Mouse (Mus musculus) left cerebral cortex, adult 2 months (tissue): ENCODE results near the gene Trappc12. TPM values are rescaled to one million over a fixed set of nuclear protein-coding genes. Genes with fewer than 3 reads are reported as not detected.

Experiments
- DNase-seq, 2 experiments: peaks; one replicate each; pipeline ENCODE4 v3.0.0; 2021 to 2022; ENCODE audit warnings: low spot score in 2 of 2, mixed read lengths in 1 of 2; ENCODE audit errors: extremely low spot score in 1 of 2
- H3K27ac ChIP-seq: fragments of 200-600 bp; 2 replicates; pipeline ENCODE4 v1.8.1; 2022
- H3K4me3 ChIP-seq: fragments of 200-600 bp; 2 replicates; pipeline ENCODE4 v1.8.1; 2022
- CTCF ChIP-seq: fragments of 200-600 bp; IDR thresholded peaks from 2 replicates; pipeline ENCODE4 v1.8.1; 2022; ENCODE audit warnings: antibody characterized with exemption, mild to moderate bottlenecking, moderate library complexity
- intact Hi-C: fragments of 180-260 bp; cut with DNase I; formaldehyde crosslinking; loops from one replicate; pipeline ENCODE4 v1.15.1; 2025
- total RNA-seq, 2 experiments: library from RNA; stranded (reverse); gene quantifications; 2 replicates each; pipeline ENCODE4 v1.2.3; 2021

Trappc12 gene
- total RNA-seq, 2 experiments from 2014 or later, result 61.4 to 63.0 TPM

DNA sequence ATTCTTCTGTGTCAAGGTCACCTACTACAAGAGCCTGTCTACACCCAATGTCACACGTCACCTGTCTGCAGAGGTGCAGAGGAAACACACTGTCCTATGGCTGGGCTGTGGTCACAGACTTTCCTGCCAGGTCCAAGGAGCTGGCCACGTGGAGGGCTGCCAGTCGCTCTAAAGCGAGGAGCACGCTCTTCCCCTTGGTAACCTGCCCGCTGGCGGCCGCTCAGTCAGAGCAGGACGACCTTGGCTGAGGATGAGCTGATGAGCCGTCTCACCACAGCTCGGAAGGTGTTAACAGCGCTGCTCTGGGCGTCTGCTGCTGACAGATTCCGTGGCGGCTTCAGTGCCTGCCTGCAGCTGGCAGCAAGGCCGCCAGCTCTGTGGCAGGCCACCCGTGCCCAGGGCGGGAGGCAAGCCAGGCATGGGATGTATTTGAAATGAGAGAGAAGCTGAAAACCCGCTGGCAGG lies 49.7 kb downstream of the Trappc12 start:
- no peak for TF ChIP-seq CTCF
- DNase-seq, result peak; percentile 62 to 63
- intact Hi-C loops, result loop anchor here (2.0 to 5.0 kb wide), 4 partner anchors 52 to 832 kb away; partner anchors contain the start of genes Eipr1 and Trappc12
- Histone ChIP-seq H3K4me3 (no peak overlapping the region), H3K27ac (peak overlapping the region; percentile 89)

GRCm38 (mm10) chr12:28700101-28700511 lies 50.2 kb downstream of the Trappc12 start:
- no peak overlapping the region for H3K4me3 ChIP-seq

GRCm38 (mm10) chr12:28699656-28700055 lies 50.6 kb downstream of the Trappc12 start:
- Histone ChIP-seq H3K27ac (peak overlapping the region; percentile 89), H3K4me3 (no peak overlapping the region)
- peak; percentile 79 to 81 for DNase-seq
- peak; percentile 100 for TF ChIP-seq CTCF
- intact Hi-C loops, result loop anchor here (2.0 to 5.0 kb wide), 6 partner anchors 53 to 833 kb away; partner anchors contain the start of genes Eipr1 and Trappc12

More at GRCm38 (mm10) chr12:28700101-28700511, 50.2 kb downstream of the Trappc12 start:
- intact Hi-C loops, result loop anchor here (2.0 to 5.0 kb wide), 4 partner anchors 52 to 832 kb away; partner anchors contain the start of genes Eipr1 and Trappc12
- no peak for DNase-seq
- peak overlapping the region; percentile 89 for H3K27ac ChIP-seq
- TF ChIP-seq CTCF, result no peak

GRCm38 (mm10) chr12:28699086-28699485 lies 51.2 kb downstream of the Trappc12 start:
- no peak for TF ChIP-seq CTCF
- intact Hi-C loops, result loop anchor here (2.0 kb wide), 2 partner anchors 110 to 136 kb away; no protein-coding TSS in a partner anchor
- Histone ChIP-seq H3K4me3 (no peak overlapping the region), H3K27ac (peak overlapping the region; percentile 77)
- DNase-seq, result no peak

DNA sequence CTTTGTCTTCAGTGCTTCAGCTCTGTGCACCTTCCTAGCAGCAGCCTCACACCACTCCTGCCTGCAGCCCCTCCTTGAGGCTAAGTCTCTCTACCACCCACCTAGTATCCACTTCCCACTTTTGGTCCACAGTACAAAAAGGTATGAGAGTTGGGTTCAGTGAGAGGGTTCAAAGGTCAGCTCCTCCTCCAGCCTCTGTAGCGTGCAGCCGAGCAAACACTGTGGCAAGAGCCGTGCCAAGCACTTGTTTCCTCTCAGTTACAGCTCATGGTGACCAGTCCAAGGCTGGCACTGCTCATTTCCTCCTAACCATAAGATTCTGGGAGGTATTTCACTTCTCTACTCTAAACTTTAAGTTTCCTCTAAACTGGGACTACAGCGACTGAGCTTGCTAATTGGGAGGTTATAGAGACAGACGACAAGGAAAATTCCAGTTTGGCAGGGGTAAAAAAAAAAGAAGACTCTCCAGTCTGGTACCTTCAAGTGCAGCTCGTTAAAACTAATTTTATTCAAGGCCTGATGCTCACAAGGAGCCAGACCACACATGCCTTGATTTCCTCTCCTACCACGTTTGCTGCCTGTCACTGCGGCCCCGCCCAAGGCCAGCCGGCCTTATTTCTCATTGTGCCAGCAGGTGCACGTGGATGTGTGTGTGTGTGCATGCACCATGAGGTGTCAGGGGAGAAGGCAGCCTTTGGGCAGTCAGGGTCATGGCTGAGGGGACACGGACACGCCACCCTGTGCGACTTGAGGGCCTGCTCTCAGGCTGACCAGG lies 52.3 kb downstream of the Trappc12 start:
- Histone ChIP-seq H3K27ac (peak overlapping the region; percentile 77), H3K4me3 (no peak overlapping the region)
- intact Hi-C loops, result loop anchor here (2.0 kb wide), 2 partner anchors 109 to 137 kb away; no protein-coding TSS in a partner anchor
- no peak for TF ChIP-seq CTCF
- DNase-seq, result no peak

- no peak for TF ChIP-seq CTCF
- H3K27ac ChIP-seq, result peak overlapping the region; percentile 38
- H3K4me3 ChIP-seq, result no peak overlapping the region
- intact Hi-C loops, result no loop called here
- DNase-seq, result no peak
Observed at GRCm38 (mm10) chr12:28694776-28695175, 55.5 kb downstream of the Trappc12 start.

- H3K4me3 ChIP-seq, result no peak overlapping the region
- peak overlapping the region; percentile 38 for H3K27ac ChIP-seq
- DNase-seq, result no peak
- TF ChIP-seq CTCF, result no peak
- intact Hi-C loops, result no loop called here
Observed at GRCm38 (mm10) chr12:28694231-28694630, 56.0 kb downstream of the Trappc12 start.

- intact Hi-C loops, result no loop called here
- TF ChIP-seq CTCF, result no peak
- no peak overlapping the region for H3K4me3 ChIP-seq
- no peak overlapping the region for H3K27ac ChIP-seq
- DNase-seq, result no peak
Observed at GRCm38 (mm10) chr12:28693738-28694137, 56.5 kb downstream of the Trappc12 start.

- TF ChIP-seq CTCF, result no peak
- intact Hi-C loops, result no loop called here
- peak overlapping the region; percentile 69 for H3K27ac ChIP-seq
- no peak overlapping the region for H3K4me3 ChIP-seq
- no peak for DNase-seq
Observed at GRCm38 (mm10) chr12:28690730-28691129, 59.5 kb downstream of the Trappc12 start.

GRCm38 (mm10) chr12:28688996-28689395 lies 61.3 kb downstream of the Trappc12 start:
- Histone ChIP-seq H3K27ac (no peak overlapping the region), H3K4me3 (no peak overlapping the region)
- intact Hi-C loops, result no loop called here
- no peak for DNase-seq
- TF ChIP-seq CTCF, result no peak

DNA sequence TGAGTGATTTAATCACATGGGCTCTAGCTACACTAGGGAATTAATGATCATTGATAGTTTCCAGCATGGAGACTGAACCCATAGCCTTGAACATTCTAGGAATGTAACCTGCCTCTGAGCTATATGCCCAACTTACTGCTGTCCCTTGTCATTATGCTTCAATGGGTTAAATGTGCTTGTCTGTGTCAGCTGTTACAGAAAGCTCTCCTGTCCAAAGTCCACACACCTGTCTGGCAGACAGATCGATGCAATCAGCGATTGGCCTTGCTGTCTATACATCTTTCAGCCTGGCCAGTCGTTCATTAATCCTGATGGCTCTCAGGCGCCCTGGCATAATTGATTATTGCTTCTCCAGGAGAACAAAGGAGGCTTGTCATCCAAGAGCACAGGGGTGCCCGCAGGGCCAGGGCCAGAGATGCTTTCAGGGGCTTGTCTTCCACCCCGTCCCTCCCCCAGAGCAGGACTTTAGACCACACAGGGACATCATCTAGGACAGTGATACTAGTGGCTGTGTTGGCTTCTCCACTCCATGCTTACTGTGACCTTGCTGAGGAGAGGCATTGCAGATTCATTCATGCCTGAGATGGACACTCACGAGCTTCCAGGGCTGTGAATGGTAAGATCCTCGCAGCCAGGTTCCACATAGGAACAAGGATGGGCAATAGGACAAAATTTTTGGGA lies 63.9 kb downstream of the Trappc12 start:
- DNase-seq, result no peak
- no peak overlapping the region for H3K4me3 ChIP-seq
- peak overlapping the region; percentile 40; the same call in 1 of the 2 replicates for H3K27ac ChIP-seq
- no peak for TF ChIP-seq CTCF
- intact Hi-C loops, result no loop called here

DNA sequence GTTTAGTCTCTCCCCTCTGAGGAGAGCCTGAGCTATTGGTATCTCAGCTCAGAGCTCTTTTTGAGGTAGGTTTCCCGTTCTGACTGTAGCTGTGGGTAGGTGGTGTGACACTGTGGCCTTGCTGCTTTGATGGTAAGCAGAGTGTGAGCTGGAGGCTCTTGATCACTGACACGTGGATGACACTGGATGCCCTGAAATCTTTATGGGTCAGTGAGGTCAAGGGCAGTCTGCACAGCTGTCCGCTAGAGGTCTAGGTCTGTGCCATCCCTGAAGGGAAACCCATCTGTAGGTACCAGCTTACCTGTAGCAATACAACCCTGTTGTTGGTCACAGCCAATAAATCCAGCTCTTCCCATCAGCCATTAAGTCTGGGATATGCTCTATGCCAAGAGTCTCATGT lies 64.5 kb downstream of the Trappc12 start:
- H3K4me3 ChIP-seq, result no peak overlapping the region
- TF ChIP-seq CTCF, result no peak
- no peak for DNase-seq
- intact Hi-C loops, result no loop called here
- H3K27ac ChIP-seq, result no peak overlapping the region; the same call in 1 of the 2 replicates
